Mouse (Mus musculus) cerebellum, adult 18-20 months (tissue): ENCODE results near the gene Nedd8.

Experiments
- DNase-seq, 2 experiments: peaks; one replicate each; pipeline ENCODE4 v3.0.0; 2021

The Nedd8 gene

GRCm38 (mm10) chr14:55671833-55672740, at the start of gene Nedd8, which contains the start of gene Gmpr2:
Nedd8 (minus strand) TSS chr14:55672124.
Gmpr2 (plus strand) TSS chr14:55671941.
- DNase-seq = peak; percentile 88 to 95

- DNase-seq = peak in 1 of 2 experiments; percentile 9
These were observed 49.2 kb upstream of the Nedd8 start for GRCm38 (mm10) chr14:55721076-55721475.

GRCm38 (mm10) chr14:55720666-55721065, 48.7 kb upstream of the Nedd8 start:
- DNase-seq = peak in 1 of 2 experiments; percentile 10

- DNase-seq = no peak
These were observed 47.8 kb upstream of the Nedd8 start for GRCm38 (mm10) chr14:55719737-55720136.

- no peak for DNase-seq
These were observed 45.0 kb upstream of the Nedd8 start for GRCm38 (mm10) chr14:55716884-55717283.

GRCm38 (mm10) chr14:55716271-55716670, 44.3 kb upstream of the Nedd8 start:
- no peak for DNase-seq

- no peak for DNase-seq
These were observed 43.0 kb upstream of the Nedd8 start for GRCm38 (mm10) chr14:55714893-55715292.

- DNase-seq = no peak
These were observed 41.8 kb upstream of the Nedd8 start, which contains the start of gene Tgm1 for GRCm38 (mm10) chr14:55713729-55714122. Tgm1 (minus strand) TSS chr14:55713926.

GRCm38 (mm10) chr14:55713007-55713728, 41.2 kb upstream of the Nedd8 start:
- no peak for DNase-seq

- no peak for DNase-seq
These were observed 39.9 kb upstream of the Nedd8 start for GRCm38 (mm10) chr14:55711786-55712185.

GRCm38 (mm10) chr14:55709509-55709908, 37.6 kb upstream of the Nedd8 start:
- DNase-seq = no peak

GRCm38 (mm10) chr14:55707397-55707796, 35.5 kb upstream of the Nedd8 start:
- no peak for DNase-seq

- no peak for DNase-seq
These were observed 34.2 kb upstream of the Nedd8 start for GRCm38 (mm10) chr14:55706051-55706600.

GRCm38 (mm10) chr14:55702761-55703160, 30.8 kb upstream of the Nedd8 start:
- no peak for DNase-seq

- DNase-seq = no peak
These were observed 29.2 kb upstream of the Nedd8 start for GRCm38 (mm10) chr14:55701131-55701530.

- no peak for DNase-seq
These were observed 25.3 kb upstream of the Nedd8 start for GRCm38 (mm10) chr14:55697226-55697625.

GRCm38 (mm10) chr14:55689433-55689832, 17.5 kb upstream of the Nedd8 start:
- DNase-seq = no peak

- no peak for DNase-seq
These were observed 10.2 kb upstream of the Nedd8 start for GRCm38 (mm10) chr14:55682118-55682493.

- DNase-seq = peak; percentile 96 to 97
These were observed 9.5 kb upstream of the Nedd8 start, which contains the start of gene Tinf2 for GRCm38 (mm10) chr14:55681160-55682117. Tinf2 (minus strand) TSS chr14:55681820.

- no peak for DNase-seq
These were observed 5.7 kb upstream of the Nedd8 start for GRCm38 (mm10) chr14:55677615-55678014.

- no peak for DNase-seq
These were observed 777 bp upstream of the Nedd8 start for GRCm38 (mm10) chr14:55672741-55673060.

- DNase-seq = no peak
These were observed 465 bp downstream of the Nedd8 start for GRCm38 (mm10) chr14:55671486-55671832.
